Mouse (Mus musculus) G1E-ER4 (cell line): ENCODE data around the gene Pgpep1l. TPM values are rescaled to one million over a fixed set of nuclear protein-coding genes. Genes with fewer than 3 reads are reported as not detected.

Source experiments
- GATA1 ChIP-seq: IDR thresholded peaks from one replicate; pipeline ENCODE4 v1.8.0; 2012; ENCODE audit warnings: low read length, inconsistent platforms
- polyA plus RNA-seq: library from polyadenylated mRNA; stranded (reverse); fragments of >175 nt; gene quantifications from 2 replicates; pipeline ENCODE4 v1.2.3, GENCODE M21; 2012

Gene Pgpep1l
- 0.09 and 0.14 TPM in 2 replicates for polyA plus RNA-seq

GRCm38 (mm10) chr7:68264028-68264453 is at the start of gene Pgpep1l:
Pgpep1l (minus strand) TSS chr7:68264233.
- no peak for TF ChIP-seq GATA1

- no peak for TF ChIP-seq GATA1
Observed at GRCm38 (mm10) chr7:68313038-68313782, 49.2 kb upstream of the Pgpep1l start.

GRCm38 (mm10) chr7:68312395-68312794 is 48.4 kb upstream of the Pgpep1l start:
- no peak for TF ChIP-seq GATA1

- no peak for TF ChIP-seq GATA1
Observed at GRCm38 (mm10) chr7:68311469-68311868, 47.4 kb upstream of the Pgpep1l start.

- TF ChIP-seq GATA1 = no peak
Observed at GRCm38 (mm10) chr7:68306756-68307155, 42.7 kb upstream of the Pgpep1l start.

GRCm38 (mm10) chr7:68305781-68306575 is 41.9 kb upstream of the Pgpep1l start:
- no peak for TF ChIP-seq GATA1

GRCm38 (mm10) chr7:68303685-68304084 is 39.7 kb upstream of the Pgpep1l start:
- no peak for TF ChIP-seq GATA1

GRCm38 (mm10) chr7:68302586-68303433 is 38.8 kb upstream of the Pgpep1l start:
- no peak for TF ChIP-seq GATA1

GRCm38 (mm10) chr7:68301160-68301559 is 37.1 kb upstream of the Pgpep1l start:
- no peak for TF ChIP-seq GATA1

- TF ChIP-seq GATA1 = no peak
Observed at GRCm38 (mm10) chr7:68298381-68299076, 34.5 kb upstream of the Pgpep1l start.

GRCm38 (mm10) chr7:68296487-68296886 is 32.5 kb upstream of the Pgpep1l start:
- no peak for TF ChIP-seq GATA1

GRCm38 (mm10) chr7:68293997-68294789 is 30.2 kb upstream of the Pgpep1l start:
- TF ChIP-seq GATA1 = no peak

GRCm38 (mm10) chr7:68291603-68292002 is 27.6 kb upstream of the Pgpep1l start:
- no peak for TF ChIP-seq GATA1

- TF ChIP-seq GATA1 = no peak
Observed at GRCm38 (mm10) chr7:68289081-68289480, 25.0 kb upstream of the Pgpep1l start.

GRCm38 (mm10) chr7:68287582-68287981 is 23.5 kb upstream of the Pgpep1l start:
- no peak for TF ChIP-seq GATA1
